Mouse (Mus musculus): ENCODE results near the gene Serac1.

DNA sequence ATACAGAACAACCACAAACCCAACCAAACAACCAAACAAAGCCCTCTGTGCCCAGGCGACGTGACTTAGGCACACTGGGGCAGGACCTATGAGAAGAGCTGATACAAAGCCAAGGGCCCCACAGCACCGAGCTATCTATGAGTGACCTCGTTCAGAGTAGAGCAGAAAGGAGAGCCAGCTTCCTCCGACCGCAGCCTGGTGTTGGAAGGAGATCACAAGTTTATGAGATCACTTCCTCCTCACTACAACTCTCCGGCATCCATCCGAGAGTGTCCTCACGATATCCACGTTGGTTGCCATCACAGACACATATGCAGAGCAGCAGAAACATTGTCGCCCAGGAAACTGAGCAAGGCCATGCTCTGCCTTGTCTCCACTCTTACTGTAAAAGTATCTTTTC is 71.0 kb downstream of the Serac1 start:
- TF ChIP-seq CTCF (IDR thresholded peaks at IDR 0.05; ENCODE audit: low read depth, low read length) = no peak
- TF ChIP-seq GATA1 (IDR thresholded peaks at IDR 0.05; ENCODE audit: borderline replicate concordance, low read length) = no peak
- TF ChIP-seq TAL1 (conservative IDR thresholded peaks at IDR 0.05; ENCODE audit: low read depth, low read length) = no peak
- no peak for TF ChIP-seq GATA2 (IDR thresholded peaks at IDR 0.05; ENCODE audit: borderline replicate concordance, low read depth, low read length)
- TF ChIP-seq POLR2AphosphoS5 (IDR thresholded peaks at IDR 0.05; ENCODE audit: insufficient replicate concordance, low read depth, low read length) = no peak
